Mouse (Mus musculus) ES-Bruce4 (cell line): Measurements from ENCODE around the gene Acta2. TPM values are rescaled to one million over a fixed set of nuclear protein-coding genes. Genes with fewer than 3 reads are reported as not detected.

Experiments used
- H3K27ac ChIP-seq: 2 replicates; pipeline ENCODE4 v1.5.1; 2012; ENCODE audit warnings: low read length, inconsistent platforms; ENCODE audit not compliant: insufficient read depth
- H3K27me3 ChIP-seq: 2 replicates; pipeline ENCODE4 v1.6.1; 2012; ENCODE audit warnings: mild to moderate bottlenecking, low read length, inconsistent platforms; ENCODE audit not compliant: control insufficient read depth, poor library complexity, insufficient read depth, severe bottlenecking
- H3K36me3 ChIP-seq: 2 replicates; pipeline ENCODE4 v1.6.1; 2012; ENCODE audit warnings: inconsistent platforms, mild to moderate bottlenecking, low read length, moderate library complexity; ENCODE audit not compliant: control insufficient read depth, poor library complexity, insufficient read depth, severe bottlenecking
- H3K4me1 ChIP-seq: one replicate; pipeline ENCODE4 v1.8.1; 2011; ENCODE audit warnings: low read length; ENCODE audit not compliant: control insufficient read depth, insufficient read depth
- H3K4me3 ChIP-seq: 2 replicates; pipeline ENCODE4 v1.5.1; 2011; ENCODE audit warnings: low read depth, mild to moderate bottlenecking, low read length
- H3K9ac ChIP-seq: 2 replicates; pipeline ENCODE4 v1.6.1; 2012; ENCODE audit warnings: low read depth, mild to moderate bottlenecking, inconsistent platforms; ENCODE audit not compliant: poor library complexity, severe bottlenecking
- H3K9me3 ChIP-seq: replicated peaks from 2 replicates; pipeline ENCODE4 v1.6.1; 2012; ENCODE audit warnings: mild to moderate bottlenecking, low read length, inconsistent platforms; ENCODE audit not compliant: control insufficient read depth, poor library complexity, insufficient read depth, severe bottlenecking
- CTCF ChIP-seq: IDR thresholded peaks from one replicate; pipeline ENCODE4 v1.8.1; 2011; ENCODE audit warnings: low read depth, low read length
- EP300 ChIP-seq: IDR thresholded peaks from 2 replicates; pipeline ENCODE4 v1.6.1; 2011; ENCODE audit warnings: low read depth, low read length; ENCODE audit not compliant: insufficient read depth
- POLR2A ChIP-seq: IDR thresholded peaks from one replicate; pipeline ENCODE4 v1.8.1; 2011; ENCODE audit warnings: low read length; ENCODE audit not compliant: insufficient read depth
- polyA plus RNA-seq: library from polyadenylated mRNA; stranded (reverse); fragments of >200 nt; gene quantifications from 2 replicates; pipeline ENCODE4 v1.2.4, GENCODE M21; 2011; ENCODE audit warnings: low read depth; ENCODE audit not compliant: missing spikeins, insufficient read depth, insufficient read length

The Acta2 gene
- polyA plus RNA-seq, 1 experiment = 44.1 TPM

DNA sequence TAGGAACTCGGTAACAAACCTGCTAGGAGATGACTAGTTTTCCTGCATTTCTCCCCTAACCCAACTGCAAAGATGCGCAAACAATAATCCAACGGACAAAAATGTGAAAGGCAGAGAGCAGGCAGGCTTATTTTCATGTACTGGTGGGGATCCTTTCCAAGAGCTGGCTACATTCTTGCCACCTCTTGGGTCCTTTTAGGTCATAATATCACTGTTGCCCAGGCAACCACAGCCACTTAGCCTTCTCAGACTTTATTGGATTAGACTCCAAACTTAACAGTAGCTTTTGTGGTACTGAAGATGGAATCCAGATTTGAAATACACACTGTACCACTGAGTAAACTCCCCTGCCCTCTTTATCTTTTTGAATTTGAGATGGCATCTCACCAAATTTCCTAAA lies 22.7 kb upstream of the Acta2 start:
- H3K9ac ChIP-seq = no peak overlapping the region
- no peak overlapping the region for H3K27ac ChIP-seq
- no peaks in the 10 kb centered on the region for H3K36me3 ChIP-seq
- no peaks in the 10 kb centered on the region for H3K4me1 ChIP-seq
- H3K9me3 ChIP-seq = no peaks in the 10 kb centered on the region
- no peak overlapping the region for H3K4me3 ChIP-seq
- TF ChIP-seq EP300 = no peak
- no peak for TF ChIP-seq CTCF
- no peak for TF ChIP-seq POLR2A
- H3K27me3 ChIP-seq = no peaks in the 10 kb centered on the region

DNA sequence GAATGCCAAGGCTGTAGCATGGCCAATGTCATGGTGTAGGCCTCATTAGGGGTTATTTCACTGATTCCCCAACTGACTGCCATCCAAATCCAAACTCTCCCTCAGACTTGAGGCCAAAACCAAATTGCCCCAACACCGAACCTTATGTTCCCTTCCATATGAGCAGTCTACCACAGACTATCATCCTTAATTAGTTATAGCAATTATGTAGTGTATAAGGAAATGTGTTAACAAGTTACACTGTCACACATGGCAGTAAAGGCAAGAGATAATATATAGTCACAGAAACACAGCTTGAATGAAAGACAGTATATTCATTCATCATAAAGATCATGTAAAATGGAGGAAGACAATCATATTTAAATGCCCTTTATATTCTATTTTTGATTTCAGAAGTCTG lies 17.7 kb upstream of the Acta2 start:
- no peaks in the 10 kb centered on the region for H3K4me1 ChIP-seq
- no peaks in the 10 kb centered on the region for H3K9me3 ChIP-seq
- no peaks in the 10 kb centered on the region for H3K27me3 ChIP-seq
- H3K27ac ChIP-seq = no peak overlapping the region
- no peaks in the 10 kb centered on the region for H3K36me3 ChIP-seq
- H3K4me3 ChIP-seq = no peak overlapping the region
- no peak for TF ChIP-seq EP300
- no peak for TF ChIP-seq POLR2A
- no peak for TF ChIP-seq CTCF
- no peak overlapping the region for H3K9ac ChIP-seq

DNA sequence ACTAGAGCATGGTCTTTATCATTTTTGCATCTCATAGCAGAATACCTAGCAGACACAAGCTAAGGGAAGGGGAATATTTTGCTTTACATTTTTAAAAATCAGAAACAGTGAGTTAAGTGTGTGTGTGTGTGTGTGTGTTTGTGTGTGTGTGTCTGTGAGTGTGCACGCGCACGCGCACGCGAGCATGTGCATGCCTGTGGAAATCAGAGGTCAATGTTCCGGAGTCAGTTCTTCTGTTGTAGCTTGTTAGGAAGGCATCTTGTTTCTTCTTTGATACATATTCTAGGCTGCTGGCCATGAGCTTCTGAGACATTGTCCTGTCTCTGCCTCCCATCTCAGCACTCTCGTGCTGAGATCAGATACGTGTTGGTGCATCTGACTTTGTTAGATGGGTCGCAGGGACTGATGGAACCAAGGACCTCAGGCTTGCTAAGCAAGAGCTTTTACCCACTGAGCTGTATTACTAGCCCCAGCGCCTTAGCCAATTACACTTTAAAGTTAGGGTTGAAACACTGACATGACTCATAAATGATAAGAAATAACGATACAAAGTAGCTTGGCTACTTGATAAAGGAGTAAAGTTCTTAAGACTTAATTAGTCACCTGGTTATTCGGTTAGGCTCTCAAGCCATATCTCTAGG lies 15.6 kb upstream of the Acta2 start:
- Histone ChIP-seq H3K27me3 (no peaks in the 10 kb centered on the region), H3K9me3 (no peaks in the 10 kb centered on the region), H3K9ac (no peak overlapping the region), H3K27ac (no peak overlapping the region), H3K4me3 (no peak overlapping the region), H3K36me3 (no peaks in the 10 kb centered on the region), H3K4me1 (no peaks in the 10 kb centered on the region)
- TF ChIP-seq CTCF = no peak
- TF ChIP-seq POLR2A = no peak
- no peak for TF ChIP-seq EP300

DNA sequence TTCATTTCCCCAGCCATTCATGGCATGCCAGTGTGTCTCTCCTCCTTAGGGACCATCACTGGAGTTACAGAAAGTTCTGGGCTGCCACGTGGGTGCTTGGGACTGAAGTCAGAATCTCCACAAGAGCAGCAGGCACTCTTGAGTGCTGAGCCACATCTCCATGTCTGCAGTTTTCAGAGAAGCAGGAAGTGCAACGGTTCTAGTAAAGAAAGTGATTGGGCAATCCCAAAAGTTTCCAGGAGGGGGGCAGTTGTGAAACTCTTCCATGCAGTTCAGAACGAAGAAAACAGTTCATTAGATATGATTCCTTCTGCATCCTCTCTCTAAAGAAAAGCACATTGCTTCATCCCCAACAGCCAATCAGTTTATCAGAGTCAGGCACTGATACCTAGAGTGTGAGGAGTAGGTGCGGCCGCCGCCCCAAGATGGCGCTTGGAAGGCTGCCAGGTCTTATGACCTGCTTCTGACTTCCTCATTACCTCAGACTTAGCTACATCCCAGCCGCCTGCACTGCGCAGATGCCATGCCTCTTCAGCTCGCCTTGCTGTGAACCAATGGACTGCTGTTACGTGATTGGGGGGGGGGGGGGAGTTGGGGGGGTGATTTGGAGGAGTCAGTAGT lies 14.8 kb upstream of the Acta2 start:
- Histone ChIP-seq H3K4me1 (no peaks in the 10 kb centered on the region), H3K9ac (no peak overlapping the region), H3K27ac (no peak overlapping the region), H3K27me3 (no peaks in the 10 kb centered on the region), H3K36me3 (no peaks in the 10 kb centered on the region), H3K4me3 (no peak overlapping the region), H3K9me3 (no peaks in the 10 kb centered on the region)
- TF ChIP-seq POLR2A (no peak), EP300 (no peak), CTCF (no peak)

DNA sequence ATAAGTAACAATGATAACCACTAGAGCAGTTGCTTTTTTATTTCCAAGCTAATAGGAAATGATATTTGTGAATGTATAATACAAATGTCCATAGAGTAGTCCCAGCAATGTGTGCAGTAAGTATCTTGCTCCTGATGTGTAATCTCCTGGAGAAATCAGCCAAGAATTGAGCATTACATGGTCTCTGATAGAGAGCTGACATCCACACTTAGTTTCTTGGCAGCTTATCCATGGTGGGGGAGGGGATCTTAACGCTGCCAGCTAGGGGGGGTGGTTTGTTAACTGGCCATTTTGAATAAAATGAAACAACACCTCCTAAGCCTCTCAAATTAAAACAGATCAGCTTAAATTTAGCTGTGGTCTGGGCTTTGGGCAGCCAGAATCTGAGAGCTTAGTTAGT lies 13.6 kb upstream of the Acta2 start:
- H3K9ac ChIP-seq = no peak overlapping the region
- no peaks in the 10 kb centered on the region for H3K36me3 ChIP-seq
- TF ChIP-seq POLR2A = no peak
- TF ChIP-seq CTCF = no peak
- no peak for TF ChIP-seq EP300
- no peak overlapping the region for H3K4me3 ChIP-seq
- H3K27ac ChIP-seq = no peak overlapping the region
- no peaks in the 10 kb centered on the region for H3K27me3 ChIP-seq
- no peaks in the 10 kb centered on the region for H3K4me1 ChIP-seq
- no peaks in the 10 kb centered on the region for H3K9me3 ChIP-seq

DNA sequence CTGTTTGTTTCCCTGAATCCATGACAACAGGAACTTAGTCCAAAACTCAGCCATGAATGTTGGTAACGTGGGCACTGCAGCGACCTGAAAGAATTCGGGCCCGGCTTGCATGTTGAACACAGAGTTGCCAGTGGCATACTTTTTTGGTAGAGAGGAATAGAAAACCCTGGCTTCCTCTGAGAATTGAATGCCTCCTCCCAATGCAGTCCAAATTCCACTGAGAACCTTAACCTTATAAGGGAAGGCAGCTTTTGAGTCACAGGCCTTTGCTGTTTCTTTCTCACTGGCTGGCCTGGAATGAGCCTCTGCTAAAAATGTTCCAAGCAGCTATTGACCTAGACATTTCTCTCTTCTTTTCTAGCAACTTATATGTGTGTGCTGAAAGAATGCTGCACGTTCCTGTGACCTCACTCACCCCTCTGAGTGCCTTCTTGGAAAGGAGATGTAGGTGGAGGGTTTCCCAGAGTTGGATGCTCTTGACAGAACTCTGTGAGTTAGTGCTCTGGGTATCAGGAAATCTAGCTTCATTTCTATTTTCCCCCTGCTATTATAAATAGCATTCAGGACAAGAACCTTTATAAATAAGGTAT lies 10.3 kb upstream of the Acta2 start:
- no peaks in the 10 kb centered on the region for H3K9me3 ChIP-seq
- no peaks in the 10 kb centered on the region for H3K4me1 ChIP-seq
- H3K27me3 ChIP-seq = no peaks in the 10 kb centered on the region
- H3K27ac ChIP-seq = no peak overlapping the region
- TF ChIP-seq EP300 (no peak), POLR2A (no peak), CTCF (no peak)
- no peak overlapping the region for H3K4me3 ChIP-seq
- no peaks in the 10 kb centered on the region for H3K36me3 ChIP-seq
- no peak overlapping the region for H3K9ac ChIP-seq
